Mouse (Mus musculus) thymus, adult 2 months (tissue): Measurements from ENCODE around the gene Slk.

Experiments used
- CTCF ChIP-seq: fragments of 200-500 bp; IDR thresholded peaks from 2 replicates; pipeline ENCODE4 v1.5.1; 2012; ENCODE audit warnings: mild to moderate bottlenecking, control low read depth, low read length, moderate library complexity, borderline replicate concordance; ENCODE audit not compliant: control insufficient read depth, poor library complexity, insufficient read depth; ENCODE audit errors: extremely low read depth
- POLR2A ChIP-seq: fragments of 200-500 bp; IDR thresholded peaks from 2 replicates; pipeline ENCODE4 v1.6.1; 2012; ENCODE audit warnings: mild to moderate bottlenecking, low read length, control low read depth, moderate library complexity; ENCODE audit not compliant: control insufficient read depth, poor library complexity, insufficient read depth; ENCODE audit errors: extremely low read depth

GRCm38 (mm10) chr19:47587009-47587408 is 7.5 kb downstream of the Slk start:
- TF ChIP-seq CTCF (no peak), POLR2A (no peak)
